Comparison of ENCODE assay signal across 8 mouse cellular contexts in the genomic region with DNA sequence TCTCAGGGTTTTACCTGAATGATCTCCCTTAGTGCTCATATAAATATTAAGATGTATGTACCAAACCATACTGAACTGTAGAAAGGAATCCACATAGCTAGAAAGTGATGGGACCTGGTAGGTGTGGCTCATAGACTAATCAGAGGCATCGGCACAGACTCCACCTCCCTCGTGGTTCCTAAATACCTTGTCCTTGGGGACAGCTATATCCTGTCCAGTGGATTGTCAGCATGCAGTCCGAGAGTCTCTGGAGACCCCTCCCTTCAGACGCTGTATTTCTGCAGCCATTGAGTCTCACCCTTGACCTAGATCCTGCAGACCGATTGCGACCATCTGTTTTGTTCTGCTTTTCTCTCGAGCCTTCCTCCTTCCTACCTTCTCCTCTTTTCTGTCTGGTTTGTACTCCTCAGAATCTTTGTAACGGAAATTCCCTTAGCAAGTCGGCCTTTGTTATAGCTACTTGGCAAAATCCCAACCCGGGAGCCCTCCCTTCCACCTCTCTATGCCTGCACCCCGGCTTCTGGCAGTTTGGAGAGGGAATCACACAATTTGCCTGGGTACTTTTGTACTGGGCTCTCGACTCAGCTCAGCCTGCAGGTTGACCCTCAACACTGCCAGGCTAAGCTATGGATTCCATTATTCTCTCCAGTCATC. TPM values are rescaled to one million over a fixed set of nuclear protein-coding genes. Genes with fewer than 3 reads are reported as not detected.
DNase-seq lines count a peak whose midpoint lies in the region; ATAC-seq and TF ChIP-seq lines count a peak whose summit lies in the region.
"Had no signal": no experiment of that assay in that cellular context is flagged by ENCODE, and none has a peak within 500 bp of the region (broad histone marks: within the 10 kb centered on the region; RNA-seq: fewer than 3 reads in every experiment).

No protein-coding gene starts in this region.

- WGBS in kidney, adult 2 months, result 55% methylated on average over 12 of the region's 12 CpGs
- 44% methylated on average over 12 of the region's 12 CpGs for WGBS in forebrain, embryonic 12.5 days

- TF ChIP-seq POLR2A in kidney, adult 2 months (IDR thresholded peaks at IDR 0.05; ENCODE audit: low read depth, low read length), result no peak
- no peak for TF ChIP-seq POLR2A in brain, embryonic 14.5 days (IDR thresholded peaks at IDR 0.05; ENCODE audit: borderline replicate concordance, extremely low read depth, insufficient read depth, insufficient read length, poor library complexity, severe bottlenecking)

- no peak overlapping the region for H3K4me2 ChIP-seq in forebrain, embryonic 12.5 days

- H3K27me3 ChIP-seq in kidney, adult 2 months (replicated peaks; ENCODE audit: control insufficient read depth, insufficient read depth, low read length), result no peaks in the 10 kb centered on the region
- no peaks in the 10 kb centered on the region for H3K27me3 ChIP-seq in forebrain, embryonic 12.5 days

- no peak overlapping the region for H3K4me3 ChIP-seq in kidney, adult 2 months (ENCODE audit: insufficient read depth, low read depth, low read length)
- no peak overlapping the region for H3K4me3 ChIP-seq in forebrain, embryonic 12.5 days (replicated peaks)

- no peaks in the 10 kb centered on the region for H3K9me3 ChIP-seq in forebrain, embryonic 12.5 days
- H3K9me3 ChIP-seq: G1E had no signal

- TF ChIP-seq CTCF in kidney, adult 2 months (conservative IDR thresholded peaks at IDR 0.05; ENCODE audit: insufficient read depth, insufficient read length, low read depth, low read length), result no peak
- no peak for TF ChIP-seq CTCF in brain, embryonic 14.5 days (IDR thresholded peaks at IDR 0.05; ENCODE audit: borderline replicate concordance, extremely low read depth, insufficient read depth, insufficient read length)

- no peak overlapping the region for H3K27ac ChIP-seq in kidney, adult 2 months (ENCODE audit: insufficient read depth, low read depth, low read length)
- peak overlapping the region; percentile 31; the same call in 1 of the 2 replicates for H3K27ac ChIP-seq in forebrain, embryonic 12.5 days

- H3K9ac ChIP-seq in forebrain, embryonic 12.5 days, result no peak overlapping the region

- H3K4me1 ChIP-seq in kidney, adult 2 months (ENCODE audit: control insufficient read depth, insufficient read depth, low read length), result 0 out of 2 replicates have a peak, but pooled peaks cover 3% of the 10 kb centered on the region
- H3K4me1 ChIP-seq in forebrain, embryonic 12.5 days, result peaks cover 23% of the 10 kb centered on the region

- peak; percentile 25 for DNase-seq in kidney, adult 2 months
- DNase-seq in kidney, adult 18-20 months, result no peak
- DNase-seq in brain, embryonic 14.5 days (ENCODE audit: low read depth), result peak; percentile 77
- DNase-seq in kidney, postnatal 14 days, result peak; percentile 32
- DNase-seq in layer of hippocampus, adult 18-20 months (ENCODE audit: low spot score in 2 of 2), result no peak
- DNase-seq in natural killer cell, adult 2 months (ENCODE audit: low spot score in 2 of 2), result no peak

- ATAC-seq in forebrain, embryonic 12.5 days (ENCODE audit: low FRiP score), result no peak

- H3K36me3 ChIP-seq in kidney, adult 2 months (ENCODE audit: control insufficient read depth, insufficient read depth, low read length), result no peaks in the 10 kb centered on the region
- H3K36me3 ChIP-seq in forebrain, embryonic 12.5 days (replicated peaks), result no peaks in the 10 kb centered on the region
- H3K36me3 ChIP-seq: G1E had no signal

RNA-seq across cellular contexts. Expression of a gene that starts 50.7 kb away (rescaled TPM):
- 7.1 and 7.8 TPM in 2 replicates for polyA plus RNA-seq in kidney, adult 2 months (2012; rRNA removed)
- polyA plus RNA-seq in brain, embryonic 14.5 days (2012; rRNA removed), result 13.8 and 17.0 TPM in 2 replicates
- polyA plus RNA-seq in forebrain, embryonic 12.5 days (2016; fragmentation: Nextera tagmentation; extraction: Ambion mirVana), result 18.8 and 19.6 TPM in 2 replicates
- 1 to 10 TPM; 6.1 to 7.0 TPM for total RNA-seq in layer of hippocampus, adult 18-20 months (2021)

Comparison
In these comparisons a context has a peak if more than half of its experiments do, and no peak if none do; other contexts are left out.
1. DNase-seq: peak in kidney, adult 2 months (single experiment), brain, embryonic 14.5 days (single experiment) and kidney, postnatal 14 days (single experiment); none in kidney, adult 18-20 months (single experiment), layer of hippocampus, adult 18-20 months (0 of 2) and natural killer cell, adult 2 months (0 of 2).